In genomic region chr7:30062478-30062877, GRCm38 (mm10) we compare ENCODE assay signal across 10 mouse cellular contexts. TPM values are rescaled to one million over a fixed set of nuclear protein-coding genes. Genes with fewer than 3 reads are reported as not detected.
A peak's percentile ranks its signal among the peaks of the same experiment; 100 is the strongest.
DNase-seq lines count a peak whose midpoint lies in the region; ATAC-seq lines count a peak whose summit lies in the region.
"Had no signal": no experiment of that assay in that cellular context is flagged by ENCODE, and none has a peak within 500 bp of the region (broad histone marks: within the 10 kb centered on the region; RNA-seq: fewer than 3 reads in every experiment).

No protein-coding gene starts in this region.

- DNase-seq in hindbrain, embryonic 11.5 days (ENCODE audit: low spot score) = peak; percentile 33
- DNase-seq in spleen, postnatal 10 days (ENCODE audit: low spot score in 2 of 2) = peak; percentile 16 to 59
- no peak for DNase-seq in spleen, adult 18-20 months
- peak; percentile 26 to 34 for DNase-seq in thymus, postnatal 36 days
- no peak for DNase-seq in adrenal gland, adult 2 months

- H3K9ac ChIP-seq in hindbrain, embryonic 11.5 days (ENCODE audit: low read depth, low read length) = no peak overlapping the region
- H3K9ac ChIP-seq in hindbrain, embryonic 16.5 days (ENCODE audit: low read depth, low read length) = no peak overlapping the region
- H3K9ac ChIP-seq in intestine, embryonic 16.5 days (ENCODE audit: low read depth, low read length) = no peak overlapping the region
- H3K9ac ChIP-seq: heart, embryonic 13.5 days; limb, embryonic 12.5 days had no signal

- no peak overlapping the region for H3K27ac ChIP-seq in hindbrain, embryonic 11.5 days (ENCODE audit: low read depth, low read length)
- H3K27ac ChIP-seq in hindbrain, embryonic 16.5 days (ENCODE audit: low read depth, low read length) = no peak overlapping the region
- H3K27ac ChIP-seq in intestine, embryonic 16.5 days (ENCODE audit: low read length) = no peak overlapping the region
- H3K27ac ChIP-seq: heart, embryonic 13.5 days; limb, embryonic 12.5 days had no signal

- H3K4me1 ChIP-seq in hindbrain, embryonic 11.5 days (replicated peaks; ENCODE audit: control insufficient read depth, insufficient read depth, low read length) = no peaks in the 10 kb centered on the region
- H3K4me1 ChIP-seq in hindbrain, embryonic 16.5 days (ENCODE audit: control insufficient read depth, insufficient read depth, low read depth, low read length) = no peaks in the 10 kb centered on the region
- H3K4me1 ChIP-seq in intestine, embryonic 16.5 days (ENCODE audit: control insufficient read depth, insufficient read depth, low read length) = no peaks in the 10 kb centered on the region
- H3K4me1 ChIP-seq: heart, embryonic 13.5 days; limb, embryonic 12.5 days had no signal

- no peaks in the 10 kb centered on the region for H3K9me3 ChIP-seq in hindbrain, embryonic 11.5 days (ENCODE audit: control insufficient read depth, low read length)
- H3K9me3 ChIP-seq in hindbrain, embryonic 16.5 days (ENCODE audit: control insufficient read depth, low read length) = no peaks in the 10 kb centered on the region
- H3K9me3 ChIP-seq in intestine, embryonic 16.5 days (ENCODE audit: control insufficient read depth, low read length) = no peaks in the 10 kb centered on the region
- H3K9me3 ChIP-seq: heart, embryonic 13.5 days; limb, embryonic 12.5 days had no signal

- ATAC-seq in hindbrain, embryonic 11.5 days (ENCODE audit: low FRiP score) = no peak
- no peak for ATAC-seq in hindbrain, embryonic 16.5 days
- peak; percentile 44; the same call in 1 of the 2 replicates for ATAC-seq in granulocyte monocyte progenitor cell, adult 5-6 weeks (replicated peaks; ENCODE audit: poor library complexity, severe bottlenecking)
- ATAC-seq in intestine, embryonic 16.5 days = no peak

- H3K4me3 ChIP-seq in hindbrain, embryonic 11.5 days (ENCODE audit: low read depth, low read length) = no peak overlapping the region
- no peak overlapping the region for H3K4me3 ChIP-seq in hindbrain, embryonic 16.5 days (ENCODE audit: low read length)
- no peak overlapping the region for H3K4me3 ChIP-seq in intestine, embryonic 16.5 days (ENCODE audit: low read length)
- H3K4me3 ChIP-seq: heart, embryonic 13.5 days; limb, embryonic 12.5 days had no signal

- no peak overlapping the region for H3K4me2 ChIP-seq in hindbrain, embryonic 11.5 days (replicated peaks; ENCODE audit: low read depth, low read length)
- no peak overlapping the region for H3K4me2 ChIP-seq in hindbrain, embryonic 16.5 days (ENCODE audit: low read length)
- H3K4me2 ChIP-seq in intestine, embryonic 16.5 days (ENCODE audit: low read depth, low read length) = no peak overlapping the region
- H3K4me2 ChIP-seq: heart, embryonic 13.5 days; limb, embryonic 12.5 days had no signal

- WGBS in hindbrain, embryonic 11.5 days = 88% methylated on average over 5 of the region's 5 CpGs
- WGBS in hindbrain, embryonic 16.5 days = 88% methylated on average over 5 of the region's 5 CpGs
- 90% methylated on average over 5 of the region's 5 CpGs for WGBS in intestine, embryonic 16.5 days

- 0 out of 2 replicates have a peak, but pooled peaks cover 3% of the 10 kb centered on the region for H3K36me3 ChIP-seq in hindbrain, embryonic 11.5 days (ENCODE audit: control insufficient read depth, insufficient read depth, low read length)
- H3K36me3 ChIP-seq in hindbrain, embryonic 16.5 days (ENCODE audit: control insufficient read depth, insufficient read depth, low read length) = peaks cover 19% of the 10 kb centered on the region
- no peaks in the 10 kb centered on the region for H3K36me3 ChIP-seq in intestine, embryonic 16.5 days (ENCODE audit: control insufficient read depth, insufficient read depth, low read length)

- H3K27me3 ChIP-seq in hindbrain, embryonic 11.5 days (ENCODE audit: control insufficient read depth, insufficient read depth, low read length) = no peaks in the 10 kb centered on the region
- no peaks in the 10 kb centered on the region for H3K27me3 ChIP-seq in hindbrain, embryonic 16.5 days (replicated peaks; ENCODE audit: control insufficient read depth, insufficient read depth, low read length)
- no peaks in the 10 kb centered on the region for H3K27me3 ChIP-seq in intestine, embryonic 16.5 days (replicated peaks; ENCODE audit: control insufficient read depth, insufficient read depth, low read length)
- H3K27me3 ChIP-seq: heart, embryonic 13.5 days; limb, embryonic 12.5 days had no signal

RNA-seq across cellular contexts. Expression of gene Zfp82, which starts 10.2 kb away (rescaled TPM):
- polyA plus RNA-seq in hindbrain, embryonic 11.5 days (2014; fragmentation: Nextera tagmentation; extraction: Ambion mirVana) = 8.3 and 8.6 TPM in 2 replicates
- polyA plus RNA-seq in hindbrain, embryonic 16.5 days (2015; fragmentation: Nextera tagmentation; extraction: Ambion mirVana) = 11.6 and 13.8 TPM in 2 replicates
- total RNA-seq in granulocyte monocyte progenitor cell, adult 5-6 weeks (2014; fragmentation: Nextera tagmentation) = 7.0 and 9.2 TPM in 2 replicates
- 3.0 and 9.6 TPM in 2 replicates for total RNA-seq in granulocyte monocyte progenitor cell, adult 5-6 weeks (2017)
- 1 to 10 TPM; 1.6 to 2.5 TPM for total RNA-seq in adrenal gland, adult 2 months (2021)
- polyA plus RNA-seq in adrenal gland, adult 2 months (2012; rRNA removed) = 0.06 and 0.11 TPM in 2 replicates
- polyA plus RNA-seq in intestine, embryonic 16.5 days (2015; fragmentation: Nextera tagmentation; extraction: Ambion mirVana) = 4.2 and 4.4 TPM in 2 replicates

RNA-seq across cellular contexts. Expression of gene Zfp14, which starts 11.3 kb away (rescaled TPM):
- polyA plus RNA-seq in hindbrain, embryonic 11.5 days (2014; fragmentation: Nextera tagmentation; extraction: Ambion mirVana) = 5.6 and 7.6 TPM in 2 replicates
- 10.7 and 11.9 TPM in 2 replicates for polyA plus RNA-seq in hindbrain, embryonic 16.5 days (2015; fragmentation: Nextera tagmentation; extraction: Ambion mirVana)
- total RNA-seq in granulocyte monocyte progenitor cell, adult 5-6 weeks (2014; fragmentation: Nextera tagmentation) = 0.52 and 2.4 TPM in 2 replicates
- total RNA-seq in granulocyte monocyte progenitor cell, adult 5-6 weeks (2017) = 1.2 and 1.4 TPM in 2 replicates
- total RNA-seq in adrenal gland, adult 2 months (2021) = 1 to 10 TPM; 2.1 to 2.8 TPM
- 0.81 and 1.7 TPM in 2 replicates for polyA plus RNA-seq in adrenal gland, adult 2 months (2012; rRNA removed)
- 2.0 and 2.2 TPM in 2 replicates for polyA plus RNA-seq in intestine, embryonic 16.5 days (2015; fragmentation: Nextera tagmentation; extraction: Ambion mirVana)

RNA-seq across cellular contexts. Expression of gene Gm26920, which starts 27.7 kb away (rescaled TPM):
- polyA plus RNA-seq in hindbrain, embryonic 11.5 days (2014; fragmentation: Nextera tagmentation; extraction: Ambion mirVana) = 0.89 and 1.7 TPM in 2 replicates
- 0.80 and 1.5 TPM in 2 replicates for polyA plus RNA-seq in hindbrain, embryonic 16.5 days (2015; fragmentation: Nextera tagmentation; extraction: Ambion mirVana)
- 2.8 TPM in 1 of 2 replicates, not detected in the other for total RNA-seq in granulocyte monocyte progenitor cell, adult 5-6 weeks (2014; fragmentation: Nextera tagmentation)
- total RNA-seq in granulocyte monocyte progenitor cell, adult 5-6 weeks (2017) = not detected in 2 replicates
- under 1 TPM in 1 of 2 experiments, not detected in 1; 0.73 TPM for total RNA-seq in adrenal gland, adult 2 months (2021)
- not detected in 2 replicates for polyA plus RNA-seq in adrenal gland, adult 2 months (2012; rRNA removed)
- 0.62 TPM in 1 of 2 replicates, not detected in the other for polyA plus RNA-seq in intestine, embryonic 16.5 days (2015; fragmentation: Nextera tagmentation; extraction: Ambion mirVana)

RNA-seq across cellular contexts. Expression of gene Zfp566, which starts 27.8 kb away (rescaled TPM):
- polyA plus RNA-seq in hindbrain, embryonic 11.5 days (2014; fragmentation: Nextera tagmentation; extraction: Ambion mirVana) = 14.6 and 15.6 TPM in 2 replicates
- 14.4 and 14.9 TPM in 2 replicates for polyA plus RNA-seq in hindbrain, embryonic 16.5 days (2015; fragmentation: Nextera tagmentation; extraction: Ambion mirVana)
- 7.6 and 15.7 TPM in 2 replicates for total RNA-seq in granulocyte monocyte progenitor cell, adult 5-6 weeks (2014; fragmentation: Nextera tagmentation)
- 3.2 and 6.0 TPM in 2 replicates for total RNA-seq in granulocyte monocyte progenitor cell, adult 5-6 weeks (2017)
- total RNA-seq in adrenal gland, adult 2 months (2021) = 1 to 10 TPM; 2.2 to 2.6 TPM
- polyA plus RNA-seq in adrenal gland, adult 2 months (2012; rRNA removed) = 1.5 and 1.6 TPM in 2 replicates
- 4.3 and 5.3 TPM in 2 replicates for polyA plus RNA-seq in intestine, embryonic 16.5 days (2015; fragmentation: Nextera tagmentation; extraction: Ambion mirVana)

RNA-seq across cellular contexts. Expression of gene Zfp260, which starts 32.1 kb away (rescaled TPM):
- polyA plus RNA-seq in hindbrain, embryonic 11.5 days (2014; fragmentation: Nextera tagmentation; extraction: Ambion mirVana) = 128 and 132 TPM in 2 replicates
- 69.0 and 75.5 TPM in 2 replicates for polyA plus RNA-seq in hindbrain, embryonic 16.5 days (2015; fragmentation: Nextera tagmentation; extraction: Ambion mirVana)
- total RNA-seq in granulocyte monocyte progenitor cell, adult 5-6 weeks (2014; fragmentation: Nextera tagmentation) = 41.6 and 58.5 TPM in 2 replicates
- total RNA-seq in granulocyte monocyte progenitor cell, adult 5-6 weeks (2017) = 26.1 and 28.7 TPM in 2 replicates
- total RNA-seq in adrenal gland, adult 2 months (2021) = 10 to 100 TPM; 35.4 to 39.5 TPM
- polyA plus RNA-seq in adrenal gland, adult 2 months (2012; rRNA removed) = 6.2 and 9.7 TPM in 2 replicates
- 60.8 and 61.0 TPM in 2 replicates for polyA plus RNA-seq in intestine, embryonic 16.5 days (2015; fragmentation: Nextera tagmentation; extraction: Ambion mirVana)

Comparison
In these comparisons a context has a peak if more than half of its experiments do, and no peak if none do; other contexts are left out.
1. DNase-seq: peak in hindbrain, embryonic 11.5 days (single experiment), spleen, postnatal 10 days (2 of 2) and thymus, postnatal 36 days (2 of 2); none in spleen, adult 18-20 months (0 of 2) and adrenal gland, adult 2 months (single experiment).